Mouse (Mus musculus): ENCODE measurements around the gene Fig4.

- TF ChIP-seq ZC3H11A (IDR thresholded peaks at IDR 0.05; ENCODE audit: borderline replicate concordance, low read depth, low read length) = no peak
- TF ChIP-seq CHD2 (IDR thresholded peaks at IDR 0.05; ENCODE audit: low read depth, low read length) = no peak
These were observed 7.9 kb downstream of the Fig4 start for GRCm38 (mm10) chr10:41295145-41295544.
